Mouse (Mus musculus): ENCODE measurements around the gene Accs. TPM values are rescaled to one million over a fixed set of nuclear protein-coding genes. Genes with fewer than 3 reads are reported as not detected.

Accs gene
- polyA plus RNA-seq, 1 experiment, result 0.68 TPM

DNA sequence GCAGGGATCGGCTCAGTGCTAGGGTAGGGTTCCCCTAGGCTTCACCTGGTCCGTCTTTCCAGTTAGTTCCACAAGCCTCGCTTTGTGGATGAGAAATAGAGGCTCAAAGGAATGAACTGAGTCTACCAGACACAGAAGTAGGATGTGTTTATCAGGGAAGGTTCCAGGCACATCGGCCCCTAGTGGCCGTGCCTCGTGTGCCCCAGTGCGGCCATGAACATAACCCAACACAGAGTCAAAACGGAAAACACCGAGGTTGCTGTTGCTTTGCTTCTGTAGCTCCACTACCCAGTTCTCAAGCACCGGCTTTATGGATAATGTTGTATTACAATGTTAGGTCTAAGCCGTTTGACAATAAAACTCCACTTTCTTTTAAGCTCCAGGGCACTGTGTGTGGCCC lies 18.8 kb upstream of the Accs start:
- H3K4me3 ChIP-seq (replicated peaks), result no peak overlapping the region
- H3K27me3 ChIP-seq (replicated peaks), result peaks cover 72% of the 10 kb centered on the region
- H3K9me3 ChIP-seq, result peaks cover 4% of the 10 kb centered on the region; the same call in 1 of the 2 replicates
- no peaks in the 10 kb centered on the region for H3K36me3 ChIP-seq (replicated peaks; ENCODE audit: low read length)
- TF ChIP-seq FLI1 (IDR thresholded peaks at IDR 0.05; ENCODE audit: low read length), result no peak
- no peak for TF ChIP-seq GATA1 (IDR thresholded peaks at IDR 0.05; ENCODE audit: borderline replicate concordance, low read length)
- H3K4me1 ChIP-seq, result peaks cover 16% of the 10 kb centered on the region

- Histone ChIP-seq H3K4me1 (peaks cover 4% of the 10 kb centered on the region; the same call in 1 of the 2 replicates), H3K4me3 (replicated peaks) (no peak overlapping the region), H3K27me3 (replicated peaks) (peaks cover 96% of the 10 kb centered on the region), H3K9me3 (peaks cover under 1% of the 10 kb centered on the region; the same call in 1 of the 2 replicates), H3K36me3 (replicated peaks; ENCODE audit: low read length) (no peaks in the 10 kb centered on the region)
- TF ChIP-seq FLI1 (IDR thresholded peaks at IDR 0.05; ENCODE audit: low read length) (no peak), GATA1 (IDR thresholded peaks at IDR 0.05; ENCODE audit: borderline replicate concordance, low read length) (no peak)
These were observed 13.5 kb upstream of the Accs start for GRCm38 (mm10) chr2:93863229-93863628.

- no peaks in the 10 kb centered on the region for H3K36me3 ChIP-seq (replicated peaks; ENCODE audit: low read length)
- H3K9me3 ChIP-seq, result no peaks in the 10 kb centered on the region
- H3K4me3 ChIP-seq (replicated peaks), result no peak overlapping the region
- peaks cover 4% of the 10 kb centered on the region; the same call in 1 of the 2 replicates for H3K4me1 ChIP-seq
- peaks cover 89% of the 10 kb centered on the region for H3K27me3 ChIP-seq (replicated peaks)
- TF ChIP-seq FLI1 (IDR thresholded peaks at IDR 0.05; ENCODE audit: low read length) (no peak), GATA1 (IDR thresholded peaks at IDR 0.05; ENCODE audit: borderline replicate concordance, low read length) (no peak)
These were observed 9.1 kb upstream of the Accs start for GRCm38 (mm10) chr2:93858845-93859244.

- Histone ChIP-seq H3K27me3 (replicated peaks) (peaks cover 30% of the 10 kb centered on the region), H3K9me3 (no peaks in the 10 kb centered on the region), H3K36me3 (replicated peaks; ENCODE audit: low read length) (peaks cover 15% of the 10 kb centered on the region), H3K4me3 (replicated peaks) (no peak overlapping the region), H3K4me1 (peaks cover 49% of the 10 kb centered on the region)
- TF ChIP-seq FLI1 (IDR thresholded peaks at IDR 0.05; ENCODE audit: low read length), result no peak
- no peak for TF ChIP-seq GATA1 (IDR thresholded peaks at IDR 0.05; ENCODE audit: borderline replicate concordance, low read length)
These were observed 1.6 kb upstream of the Accs start for GRCm38 (mm10) chr2:93851303-93851702.

GRCm38 (mm10) chr2:93850317-93850944 lies 688 bp upstream of the Accs start:
- Histone ChIP-seq H3K27me3 (replicated peaks) (peaks cover 22% of the 10 kb centered on the region), H3K4me3 (replicated peaks) (peak overlapping the region; percentile 91), H3K9me3 (no peaks in the 10 kb centered on the region), H3K4me1 (peaks cover 57% of the 10 kb centered on the region), H3K36me3 (replicated peaks; ENCODE audit: low read length) (peaks cover 23% of the 10 kb centered on the region)
- TF ChIP-seq FLI1 (IDR thresholded peaks at IDR 0.05; ENCODE audit: low read length) (no peak), GATA1 (IDR thresholded peaks at IDR 0.05; ENCODE audit: borderline replicate concordance, low read length) (no peak)

DNA sequence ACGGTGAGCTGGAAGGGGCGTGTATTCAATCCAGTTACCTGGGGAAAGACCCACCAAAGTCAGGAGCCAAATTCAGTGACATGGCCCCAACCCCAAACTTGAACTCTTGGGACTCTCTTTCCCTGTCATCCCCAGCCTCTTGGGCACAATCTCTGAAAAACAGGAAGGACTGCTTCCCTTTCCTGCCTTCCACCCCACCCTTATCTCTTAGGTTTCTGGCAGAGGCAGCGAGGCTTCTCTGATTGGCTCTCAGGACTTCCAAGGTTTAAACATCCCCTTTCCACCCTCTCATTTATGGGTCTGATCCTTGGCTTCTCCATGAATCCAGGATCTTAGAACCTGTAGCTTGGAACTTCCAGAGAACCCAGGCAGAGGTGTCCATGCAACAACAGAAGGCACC lies 8.4 kb downstream of the Accs start:
- Histone ChIP-seq H3K27me3 (replicated peaks) (peaks cover 18% of the 10 kb centered on the region), H3K4me1 (peaks cover 18% of the 10 kb centered on the region), H3K4me3 (replicated peaks) (no peak overlapping the region), H3K9me3 (peaks cover 8% of the 10 kb centered on the region), H3K36me3 (replicated peaks; ENCODE audit: low read length) (peaks cover 83% of the 10 kb centered on the region)
- no peak for TF ChIP-seq FLI1 (IDR thresholded peaks at IDR 0.05; ENCODE audit: low read length)
- TF ChIP-seq GATA1 (IDR thresholded peaks at IDR 0.05; ENCODE audit: borderline replicate concordance, low read length), result no peak

DNA sequence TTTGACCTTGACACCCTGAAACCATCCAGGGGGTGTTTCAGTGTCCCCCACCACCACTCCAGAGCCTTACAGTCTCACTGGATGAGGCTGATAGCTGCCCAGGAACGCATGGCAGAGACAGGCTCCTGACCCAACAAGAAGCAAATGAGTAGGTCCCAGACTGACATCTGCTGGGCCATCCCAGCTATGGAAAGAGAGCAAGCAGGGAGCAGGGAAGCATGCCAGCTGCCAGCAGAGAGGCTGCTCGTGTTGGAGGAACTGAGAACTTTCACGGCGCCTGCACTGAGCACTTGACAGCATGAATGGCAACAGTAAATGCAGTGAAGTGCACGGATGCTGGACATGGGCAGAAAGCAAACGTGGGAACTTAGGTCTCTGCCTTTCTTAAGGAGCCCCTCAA lies 9.6 kb downstream of the Accs start:
- Histone ChIP-seq H3K36me3 (replicated peaks; ENCODE audit: low read length) (peaks cover 84% of the 10 kb centered on the region), H3K4me3 (replicated peaks) (no peak overlapping the region), H3K27me3 (replicated peaks) (peaks cover 18% of the 10 kb centered on the region), H3K4me1 (peaks cover 9% of the 10 kb centered on the region), H3K9me3 (peaks cover 8% of the 10 kb centered on the region)
- no peak for TF ChIP-seq FLI1 (IDR thresholded peaks at IDR 0.05; ENCODE audit: low read length)
- no peak for TF ChIP-seq GATA1 (IDR thresholded peaks at IDR 0.05; ENCODE audit: borderline replicate concordance, low read length)

DNA sequence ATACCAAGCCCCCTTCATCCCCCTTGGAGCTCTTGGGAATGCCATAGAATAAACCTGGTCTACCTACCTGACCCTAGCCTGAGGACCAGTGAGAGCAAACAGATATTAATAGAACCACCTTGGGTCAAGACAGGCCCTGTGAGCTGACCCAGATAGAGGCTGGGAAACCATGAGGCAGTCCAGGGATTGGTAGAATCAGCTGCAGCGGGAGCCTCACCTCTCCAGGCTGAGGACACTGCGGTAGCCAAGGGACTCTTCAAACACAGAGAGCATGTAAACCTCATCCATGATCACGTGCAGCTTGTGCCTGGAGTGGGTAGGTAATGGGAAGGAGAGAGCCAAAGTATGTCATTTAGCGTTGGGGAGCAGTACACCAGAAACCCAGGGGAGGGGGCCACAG lies 10.8 kb downstream of the Accs start:
- H3K9me3 ChIP-seq, result peaks cover 8% of the 10 kb centered on the region
- H3K36me3 ChIP-seq (replicated peaks; ENCODE audit: low read length), result peaks cover 82% of the 10 kb centered on the region
- H3K4me3 ChIP-seq (replicated peaks), result no peak overlapping the region
- peaks cover 9% of the 10 kb centered on the region for H3K4me1 ChIP-seq
- no peak for TF ChIP-seq FLI1 (IDR thresholded peaks at IDR 0.05; ENCODE audit: low read length)
- TF ChIP-seq GATA1 (IDR thresholded peaks at IDR 0.05; ENCODE audit: borderline replicate concordance, low read length), result no peak
- H3K27me3 ChIP-seq (replicated peaks), result peaks cover 18% of the 10 kb centered on the region

GRCm38 (mm10) chr2:93836232-93836785 lies 13.4 kb downstream of the Accs start:
- TF ChIP-seq GATA1 (IDR thresholded peaks at IDR 0.05; ENCODE audit: borderline replicate concordance, low read length), result no peak
- TF ChIP-seq FLI1 (IDR thresholded peaks at IDR 0.05; ENCODE audit: low read length), result no peak
- peaks cover 12% of the 10 kb centered on the region for H3K9me3 ChIP-seq
- peaks cover 3% of the 10 kb centered on the region for H3K4me1 ChIP-seq
- H3K36me3 ChIP-seq (replicated peaks; ENCODE audit: low read length), result peaks cover 60% of the 10 kb centered on the region
- no peak overlapping the region for H3K4me3 ChIP-seq (replicated peaks)
- H3K27me3 ChIP-seq (replicated peaks), result peaks cover 11% of the 10 kb centered on the region

DNA sequence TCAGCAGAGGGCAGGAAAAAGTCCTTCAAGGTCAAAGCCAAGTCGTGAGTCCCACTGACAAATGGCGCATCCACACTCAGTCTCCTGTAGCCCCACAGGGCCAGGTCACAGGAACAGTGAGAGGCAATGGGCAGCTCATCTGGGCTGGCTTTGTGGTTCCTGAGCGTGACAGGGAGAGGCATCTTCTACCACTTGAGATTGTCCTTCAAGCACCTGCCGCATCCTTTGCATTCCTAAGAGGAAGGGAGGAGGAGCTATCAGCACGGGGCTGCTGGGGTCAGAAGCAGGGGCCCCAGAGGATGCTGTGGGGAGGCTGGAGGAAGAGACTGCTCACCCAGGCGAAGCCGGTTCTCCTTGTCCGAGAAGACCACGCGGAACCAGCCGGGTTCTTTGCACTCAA lies 14.1 kb downstream of the Accs start:
- Histone ChIP-seq H3K36me3 (replicated peaks; ENCODE audit: low read length) (peaks cover 53% of the 10 kb centered on the region), H3K4me3 (replicated peaks) (no peak overlapping the region)

More for the DNA sequence above, 14.1 kb downstream of the Accs start:
- peaks cover 10% of the 10 kb centered on the region for H3K9me3 ChIP-seq
- no peaks in the 10 kb centered on the region for H3K4me1 ChIP-seq
- H3K27me3 ChIP-seq (replicated peaks), result peaks cover 11% of the 10 kb centered on the region
- no peak for TF ChIP-seq FLI1 (IDR thresholded peaks at IDR 0.05; ENCODE audit: low read length)
- no peak for TF ChIP-seq GATA1 (IDR thresholded peaks at IDR 0.05; ENCODE audit: borderline replicate concordance, low read length)

Measured in megakaryocyte, embryonic 14.5 days (primary cell).